Mouse (Mus musculus): ENCODE measurements around the gene Gm10142.
"Not testable (repeated sequence)": the region's sequence is repeated elsewhere in the genome, so short reads cannot be mapped to it uniquely, and the experiment has no call there.

Gm10142 gene

GRCm38 (mm10) chr10:77741924-77742688 is 26.5 kb downstream of the Gm10142 start, which contains the start of gene Gm18596:
Gene Gm18596 (minus strand): TSS chr10:77742638.
- not testable (repeated sequence) for DNase-seq

GRCm38 (mm10) chr10:77750686-77751085 is 35.1 kb downstream of the Gm10142 start:
- not testable (repeated sequence) for DNase-seq

- DNase-seq = not testable (repeated sequence)
Measured at GRCm38 (mm10) chr10:77751254-77751653, 35.6 kb downstream of the Gm10142 start, which contains the start of gene Gm9736. Gene Gm9736 (minus strand): TSS chr10:77751354.

DNA sequence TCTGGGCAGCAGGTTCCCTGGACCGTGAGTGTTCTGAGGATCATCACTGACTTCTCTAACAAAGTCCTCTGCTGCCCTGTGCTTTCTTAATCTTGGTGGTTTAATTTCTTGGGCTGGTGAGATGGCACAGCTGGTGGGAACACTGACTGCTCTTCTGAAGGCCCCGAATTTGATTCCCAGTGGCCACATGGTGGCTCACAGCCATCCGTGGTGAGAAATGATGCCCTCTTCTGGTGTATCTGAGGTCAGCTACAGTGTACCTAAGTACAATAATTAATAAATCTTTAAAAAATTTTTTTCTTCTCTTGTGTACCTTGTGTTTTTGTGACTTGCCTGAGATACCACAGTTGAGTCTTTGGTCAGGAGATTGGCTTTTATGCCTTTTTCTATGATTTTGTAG is 36.7 kb downstream of the Gm10142 start:
- DNase-seq = not testable (repeated sequence)

DNA sequence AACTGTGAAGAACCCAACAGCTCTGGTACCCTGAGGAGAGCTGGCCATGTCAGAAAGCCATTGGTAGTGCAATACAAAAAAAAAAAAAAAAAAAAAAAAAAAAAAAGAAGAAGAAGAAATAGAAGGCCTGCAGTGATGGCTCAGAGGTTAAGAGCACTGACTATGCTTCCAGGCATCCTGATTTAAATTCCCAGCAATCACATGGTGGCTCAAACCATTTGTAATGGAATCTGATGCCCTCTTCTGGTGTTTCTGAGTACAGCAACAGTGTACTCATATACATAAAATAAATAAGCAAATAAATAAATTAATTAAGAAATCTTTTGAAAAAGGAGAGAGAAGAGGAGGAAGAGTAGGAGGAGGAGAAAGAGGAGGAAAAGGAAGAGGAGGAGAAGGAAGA is 37.8 kb downstream of the Gm10142 start:
- DNase-seq = no peak

DNA sequence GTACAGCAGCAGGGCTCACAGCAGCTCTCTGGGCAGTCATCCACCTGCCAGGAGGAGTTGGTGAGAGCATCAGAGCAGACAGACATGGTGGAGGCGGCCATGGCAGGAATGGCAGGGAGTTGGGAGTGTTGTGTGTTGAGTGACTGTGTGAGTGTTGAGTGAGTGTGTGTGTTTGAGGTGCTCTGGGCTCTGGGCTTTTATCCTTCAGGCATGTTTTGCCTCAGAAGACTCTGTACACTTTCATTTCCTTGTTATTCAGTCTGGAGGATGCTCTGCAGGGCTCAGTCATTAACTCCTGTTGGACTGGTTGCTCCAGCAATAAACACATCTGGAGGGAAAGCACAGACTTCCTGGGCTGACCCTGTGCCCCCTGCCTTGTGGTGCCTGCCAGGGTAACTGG is 44.0 kb downstream of the Gm10142 start, which contains the start of gene Gm3233:
Gm3233 (minus strand) TSS at position 101 of the 400 bp plus-strand sequence.
- not testable (repeated sequence) for DNase-seq

Measured in thymus, postnatal 36 days (tissue).